Comparison of ENCODE assay signal across 15 mouse cellular contexts in the genomic region with DNA sequence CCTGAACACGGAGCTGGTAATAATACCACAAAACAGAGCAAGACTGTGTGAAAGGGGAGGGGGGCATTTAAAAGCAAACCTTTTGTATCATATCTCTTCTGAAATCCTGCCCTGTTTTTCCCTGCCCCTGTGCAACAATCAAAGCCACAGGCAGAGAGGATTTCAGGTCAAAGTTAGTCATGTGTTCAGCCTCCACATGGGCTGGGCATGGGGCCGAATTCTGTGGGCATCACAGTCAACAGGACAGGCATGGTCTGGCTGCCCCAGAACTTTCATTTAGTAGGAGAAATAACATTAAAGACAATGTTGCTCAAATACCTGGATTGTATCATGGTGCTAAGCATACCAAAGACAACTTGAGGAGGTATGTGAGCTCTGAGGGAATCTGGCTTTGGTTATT.
"Had no signal": no experiment of that assay in that cellular context is flagged by ENCODE, and none has a peak within 500 bp of the region (broad histone marks: within the 10 kb centered on the region; RNA-seq: fewer than 3 reads in every experiment).

No protein-coding gene starts in this region.

- H3K27me3 ChIP-seq: limb, embryonic 13.5 days; liver, embryonic 15.5 days; midbrain, embryonic 15.5 days had no signal

- H3K9ac ChIP-seq: limb, embryonic 13.5 days; liver, embryonic 15.5 days; midbrain, embryonic 15.5 days had no signal

- DNase-seq: kidney, adult 9 months; kidney, postnatal 36 days; layer of hippocampus, adult 9-11 months; layer of hippocampus, postnatal 36 days; left cerebral cortex, postnatal 4 days; lung, adult 2 months; lung, postnatal 36 days; right cerebral cortex, postnatal 25 days; thymus, postnatal 36 days had no signal

- H3K4me3 ChIP-seq: limb, embryonic 13.5 days; liver, embryonic 15.5 days; midbrain, embryonic 10.5 days; midbrain, embryonic 15.5 days had no signal

- H3K36me3 ChIP-seq: limb, embryonic 13.5 days; liver, embryonic 15.5 days; midbrain, embryonic 10.5 days; midbrain, embryonic 15.5 days had no signal

- H3K27ac ChIP-seq: kidney, postnatal 0 days; limb, embryonic 13.5 days; liver, embryonic 15.5 days; midbrain, embryonic 10.5 days; midbrain, embryonic 15.5 days had no signal

- H3K4me2 ChIP-seq: limb, embryonic 13.5 days; liver, embryonic 15.5 days; midbrain, embryonic 15.5 days had no signal

- H3K4me1 ChIP-seq: limb, embryonic 13.5 days; liver, embryonic 15.5 days; midbrain, embryonic 15.5 days had no signal

- ATAC-seq: lung, postnatal 0 days; midbrain, embryonic 15.5 days had no signal

- H3K9me3 ChIP-seq: limb, embryonic 13.5 days; liver, embryonic 15.5 days; midbrain, embryonic 10.5 days; midbrain, embryonic 15.5 days had no signal
